Mouse (Mus musculus) MEL (cell line): ENCODE measurements around the gene Fgf23. TPM values are rescaled to one million over a fixed set of nuclear protein-coding genes. Genes with fewer than 3 reads are reported as not detected.

ENCODE experiments used
- DNase-seq: peaks from one replicate; pipeline ENCODE4 v3.0.0; 2011; ENCODE audit warnings: low read depth, low spot score
- H3K27ac ChIP-seq: 2 replicates; pipeline ENCODE4 v1.5.1; 2012; ENCODE audit warnings: low read depth, mild to moderate bottlenecking, control low read depth, low read length, moderate library complexity; ENCODE audit not compliant: control insufficient read depth
- H3K27me3 ChIP-seq, 2 experiments: fragments of 150-350 bp in 1 of 2; sonication (generic) in 1 of 2; 2 replicates each; pipeline ENCODE4 v1.6.1; 2012; ENCODE audit warnings: low read length in 2 of 2, mild to moderate bottlenecking in 2 of 2, improper control_type of control experiment in 1 of 2, moderate library complexity in 1 of 2; ENCODE audit not compliant: insufficient read depth in 2 of 2, control insufficient read depth in 1 of 2
- H3K36me3 ChIP-seq, 2 experiments: 2 replicates each; pipeline ENCODE4 v1.6.1; 2012 to 2014; ENCODE audit warnings: low read length in 2 of 2, improper control_type of control experiment in 1 of 2, inconsistent platforms in 1 of 2, mild to moderate bottlenecking in 1 of 2; ENCODE audit not compliant: insufficient read depth in 2 of 2, control insufficient read depth in 1 of 2
- H3K4me1 ChIP-seq, 2 experiments: fragments of 150-350 bp in 1 of 2; sonication (generic) in 1 of 2; 2 replicates each; pipeline ENCODE4 v1.6.1; 2012; ENCODE audit warnings: low read length in 2 of 2, improper control_type of control experiment in 1 of 2, mild to moderate bottlenecking in 1 of 2; ENCODE audit not compliant: insufficient read depth in 2 of 2, control insufficient read depth in 1 of 2
- H3K4me3 ChIP-seq, 2 experiments: fragments of 150-350 bp in 1 of 2; sonication (generic) in 1 of 2; 2 replicates each; pipeline ENCODE4 v1.5.1; 2012; ENCODE audit warnings: low read depth in 2 of 2, low read length in 2 of 2, mild to moderate bottlenecking in 2 of 2, moderate library complexity in 2 of 2, control low read depth in 1 of 2, improper control_type of control experiment in 1 of 2; ENCODE audit not compliant: control insufficient read depth in 1 of 2, insufficient read depth in 1 of 2
- H3K79me2 ChIP-seq: 2 replicates; pipeline ENCODE4 v1.6.1; 2012; ENCODE audit warnings: mild to moderate bottlenecking, low read length, moderate library complexity; ENCODE audit not compliant: control insufficient read depth, poor library complexity, insufficient read depth
- H3K9ac ChIP-seq: 2 replicates; pipeline ENCODE4 v1.6.1; 2012; ENCODE audit warnings: low read depth, mild to moderate bottlenecking, control low read depth, low read length, moderate library complexity; ENCODE audit not compliant: control insufficient read depth, poor library complexity, severe bottlenecking
- H3K9me3 ChIP-seq: fragments of 150-350 bp; sonication (generic); replicated peaks from 2 replicates; pipeline ENCODE4 v1.6.1; 2012; ENCODE audit warnings: mild to moderate bottlenecking, low read length, improper control_type of control experiment, moderate library complexity; ENCODE audit not compliant: insufficient read depth
- BHLHE40 ChIP-seq: IDR thresholded peaks from 2 replicates; pipeline ENCODE4 v1.6.1; 2012; ENCODE audit warnings: low read depth, mild to moderate bottlenecking, inconsistent platforms, low read length, improper control_type of control experiment, borderline replicate concordance
- CHD2 ChIP-seq: IDR thresholded peaks from 2 replicates; pipeline ENCODE4 v1.6.1; 2011; ENCODE audit warnings: low read length, improper control_type of control experiment
- CTCF ChIP-seq, 3 experiments: IDR thresholded peaks in 2 of 3; conservative IDR thresholded peaks in 1 of 3; 2 replicates each; pipeline ENCODE4 v1.5.1; 2011 to 2012; ENCODE audit warnings: low read length in 3 of 3, low read depth in 2 of 3, mild to moderate bottlenecking in 2 of 3, improper control_type of control experiment in 1 of 3, inconsistent platforms in 1 of 3, mixed read lengths in 1 of 3, moderate library complexity in 1 of 3; ENCODE audit not compliant: control insufficient read depth in 1 of 3, insufficient read depth in 1 of 3, poor library complexity in 1 of 3, severe bottlenecking in 1 of 3
- ELF1 ChIP-seq: IDR thresholded peaks from 2 replicates; pipeline ENCODE4 v1.6.1; 2014; ENCODE audit warnings: low read depth, mild to moderate bottlenecking, inconsistent platforms, low read length, improper control_type of control experiment, moderate library complexity
- JUND ChIP-seq: IDR thresholded peaks from 2 replicates; pipeline ENCODE4 v1.6.1; 2011; ENCODE audit warnings: low read depth, mild to moderate bottlenecking, improper control_type of control experiment, low read length
- MAFK ChIP-seq: IDR thresholded peaks from 2 replicates; pipeline ENCODE4 v1.6.1; 2011; ENCODE audit warnings: low read depth, mild to moderate bottlenecking, low read length, improper control_type of control experiment, borderline replicate concordance
- MAZ ChIP-seq: IDR thresholded peaks from 2 replicates; pipeline ENCODE4 v1.6.1; 2012; ENCODE audit warnings: low read depth, mild to moderate bottlenecking, inconsistent platforms, low read length, improper control_type of control experiment
- MEF2A ChIP-seq: IDR thresholded peaks from 2 replicates; pipeline ENCODE4 v1.6.1; 2014; ENCODE audit warnings: low read depth, mild to moderate bottlenecking, inconsistent platforms, low read length, improper control_type of control experiment; ENCODE audit not compliant: poor library complexity, insufficient replicate concordance, severe bottlenecking; ENCODE audit errors: extremely low read depth
- MYB ChIP-seq: IDR thresholded peaks from 2 replicates; pipeline ENCODE4 v1.6.1; 2011; ENCODE audit warnings: mild to moderate bottlenecking, low read depth, low read length, improper control_type of control experiment
- MYC ChIP-seq: IDR thresholded peaks from 2 replicates; pipeline ENCODE4 v1.6.1; 2011; ENCODE audit warnings: low read depth, mild to moderate bottlenecking, low read length, improper control_type of control experiment, moderate library complexity
- NELFE ChIP-seq: IDR thresholded peaks from 2 replicates; pipeline ENCODE4 v1.6.1; 2011; ENCODE audit warnings: low read depth, low read length, improper control_type of control experiment
- NRF1 ChIP-seq: IDR thresholded peaks from 2 replicates; pipeline ENCODE4 v1.6.1; 2014; ENCODE audit warnings: low read depth, mild to moderate bottlenecking, inconsistent platforms, low read length, improper control_type of control experiment, moderate library complexity; ENCODE audit not compliant: poor library complexity, insufficient read depth, severe bottlenecking
- POLR2AphosphoS2 ChIP-seq: IDR thresholded peaks from 2 replicates; pipeline ENCODE4 v1.6.1; 2011; ENCODE audit warnings: low read length, improper control_type of control experiment
- RAD21 ChIP-seq: IDR thresholded peaks from 2 replicates; pipeline ENCODE4 v1.6.1; 2011; ENCODE audit warnings: mild to moderate bottlenecking, low read depth, low read length, improper control_type of control experiment
- RCOR1 ChIP-seq: IDR thresholded peaks from 2 replicates; pipeline ENCODE4 v1.6.1; 2012; ENCODE audit warnings: low read depth, mild to moderate bottlenecking, inconsistent platforms, low read length, improper control_type of control experiment
- SIN3A ChIP-seq: IDR thresholded peaks from 2 replicates; pipeline ENCODE4 v1.6.1; 2012; ENCODE audit warnings: low read length, improper control_type of control experiment, inconsistent platforms
- SMC3 ChIP-seq: IDR thresholded peaks from 2 replicates; pipeline ENCODE4 v1.6.1; 2011; ENCODE audit warnings: low read depth, low read length, improper control_type of control experiment
- TAL1 ChIP-seq: IDR thresholded peaks from 2 replicates; pipeline ENCODE4 v1.6.1; 2012; ENCODE audit warnings: mild to moderate bottlenecking, inconsistent platforms, low read length, moderate library complexity, mixed read lengths
- TBP ChIP-seq: IDR thresholded peaks from 2 replicates; pipeline ENCODE4 v1.8.0; 2011; ENCODE audit warnings: low read depth, low read length, improper control_type of control experiment
- UBTF ChIP-seq: IDR thresholded peaks from 2 replicates; pipeline ENCODE4 v1.6.1; 2012; ENCODE audit warnings: low read depth, mild to moderate bottlenecking, inconsistent platforms, low read length, improper control_type of control experiment, moderate library complexity, borderline replicate concordance; ENCODE audit not compliant: insufficient read depth
- USF1 ChIP-seq: IDR thresholded peaks from 2 replicates; pipeline ENCODE4 v1.6.1; 2014; ENCODE audit warnings: low read depth, mild to moderate bottlenecking, inconsistent platforms, low read length, improper control_type of control experiment, moderate library complexity
- USF2 ChIP-seq, 2 experiments: IDR thresholded peaks; 2 replicates each; pipeline ENCODE4 v1.6.1; 2011 to 2012; ENCODE audit warnings: improper control_type of control experiment in 2 of 2, low read length in 2 of 2, borderline replicate concordance in 1 of 2, inconsistent platforms in 1 of 2, low read depth in 1 of 2, mild to moderate bottlenecking in 1 of 2; ENCODE audit not compliant: insufficient read depth in 1 of 2
- ZKSCAN1 ChIP-seq: IDR thresholded peaks from 2 replicates; pipeline ENCODE4 v1.6.1; 2012; ENCODE audit warnings: low read depth, mild to moderate bottlenecking, inconsistent platforms, low read length, improper control_type of control experiment, moderate library complexity
- ZNF384 ChIP-seq: IDR thresholded peaks from 2 replicates; pipeline ENCODE4 v1.6.1; 2012; ENCODE audit warnings: low read depth, mild to moderate bottlenecking, inconsistent platforms, low read length, improper control_type of control experiment
- polyA plus RNA-seq, 2 experiments: library from polyadenylated mRNA; stranded (reverse) in 1 of 2; unstranded in 1 of 2; fragments of >175 nt in 1 of 2; fragments of >200 nt in 1 of 2; gene quantifications; 2 replicates each; pipeline versions ENCODE4 v1.2.1 to v1.2.4; 2012; ENCODE audit warnings: low replicate concordance in 2 of 2, low read depth in 1 of 2; ENCODE audit not compliant: insufficient read length in 2 of 2, insufficient read depth in 1 of 2, missing spikeins in 1 of 2
- total RNA-seq: library from RNA; depleted of rRNA; stranded (reverse); fragments of 300-350 nt; gene quantifications from 2 replicates; pipeline ENCODE4 v1.2.3, GENCODE M21; 2012

Gene Fgf23
- total and polyA plus RNA-seq, 3 experiments = not detected

- no peak for DNase-seq
- Histone ChIP-seq H3K4me1 (no peaks in the 10 kb centered on the region), H3K9ac (no peak overlapping the region), H3K4me3 (no peak overlapping the region), H3K36me3 (no peaks in the 10 kb centered on the region), H3K27me3 (no peaks in the 10 kb centered on the region; a peak in 1 of 4 replicates), H3K79me2 (no peaks in the 10 kb centered on the region), H3K27ac (no peak overlapping the region), H3K9me3 (no peaks in the 10 kb centered on the region)
- TF ChIP-seq UBTF (no peak), USF2 (IDR thresholded peaks at IDR 0.05; ENCODE audit: borderline replicate concordance in 1 of 2, insufficient read depth in 1 of 2, low read depth in 1 of 2, low read length in 2 of 2) (no peak), TAL1 (no peak), ELF1 (no peak), CTCF (IDR thresholded peaks at IDR 0.05 in 2 of 3, conservative IDR thresholded peaks at IDR 0.05 in 1 of 3; ENCODE audit: control insufficient read depth in 1 of 3, insufficient read depth in 1 of 3, low read depth in 2 of 3, low read length in 3 of 3, poor library complexity in 1 of 3, severe bottlenecking in 1 of 3) (no peak), MAFK (no peak), TBP (no peak), BHLHE40 (no peak), ZKSCAN1 (no peak), SIN3A (no peak)
Measured at GRCm38 (mm10) chr6:127064815-127065214, 7.9 kb upstream of the Fgf23 start.

DNA sequence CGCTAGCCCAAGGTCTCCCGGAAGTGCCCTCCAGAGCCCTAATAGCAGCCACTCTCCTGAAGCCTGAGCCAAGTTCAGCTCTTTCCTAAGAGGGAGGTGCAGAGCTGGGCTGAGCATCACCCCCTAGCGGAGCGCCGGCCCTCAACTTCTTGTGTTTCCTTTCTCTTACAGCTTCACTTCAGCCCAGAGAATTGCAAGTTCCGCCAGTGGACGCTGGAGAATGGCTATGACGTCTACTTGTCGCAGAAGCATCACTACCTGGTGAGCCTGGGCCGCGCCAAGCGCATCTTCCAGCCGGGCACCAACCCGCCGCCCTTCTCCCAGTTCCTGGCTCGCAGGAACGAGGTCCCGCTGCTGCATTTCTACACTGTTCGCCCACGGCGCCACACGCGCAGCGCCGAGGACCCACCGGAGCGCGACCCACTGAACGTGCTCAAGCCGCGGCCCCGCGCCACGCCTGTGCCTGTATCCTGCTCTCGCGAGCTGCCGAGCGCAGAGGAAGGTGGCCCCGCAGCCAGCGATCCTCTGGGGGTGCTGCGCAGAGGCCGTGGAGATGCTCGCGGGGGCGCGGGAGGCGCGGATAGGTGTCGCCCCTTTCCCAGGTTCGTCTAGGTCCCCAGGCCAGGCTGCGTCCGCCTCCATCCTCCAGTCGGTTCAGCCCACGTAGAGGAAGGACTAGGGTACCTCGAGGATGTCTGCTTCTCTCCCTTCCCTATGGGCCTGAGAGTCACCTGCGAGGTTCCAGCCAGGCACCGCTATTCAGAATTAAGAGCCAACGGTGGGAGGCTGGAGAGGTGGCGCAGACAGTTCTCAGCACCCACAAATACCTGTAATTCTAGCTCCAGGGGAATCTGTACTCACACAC lies 7.4 kb downstream of the Fgf23 start:
- no peak for TF ChIP-seq CHD2
- no peak for TF ChIP-seq CTCF (IDR thresholded peaks at IDR 0.05 in 2 of 3, conservative IDR thresholded peaks at IDR 0.05 in 1 of 3; ENCODE audit: control insufficient read depth in 1 of 3, insufficient read depth in 1 of 3, low read depth in 2 of 3, low read length in 3 of 3, poor library complexity in 1 of 3, severe bottlenecking in 1 of 3)
- no peak for TF ChIP-seq MYC
- TF ChIP-seq MAZ = no peak
- Histone ChIP-seq H3K27me3 (peaks cover 0 to 3% of the 10 kb centered on the region in 2 experiments; a peak in 2 of 4 replicates), H3K9ac (no peak overlapping the region), H3K27ac (no peak overlapping the region), H3K36me3 (no peaks in the 10 kb centered on the region), H3K9me3 (no peaks in the 10 kb centered on the region), H3K4me1 (no peaks in the 10 kb centered on the region), H3K79me2 (no peaks in the 10 kb centered on the region), H3K4me3 (no peak overlapping the region)
- no peak for DNase-seq

GRCm38 (mm10) chr6:127081820-127082219 lies 9.1 kb downstream of the Fgf23 start:
- Histone ChIP-seq H3K36me3 (no peaks in the 10 kb centered on the region), H3K9ac (no peak overlapping the region), H3K4me1 (no peaks in the 10 kb centered on the region), H3K79me2 (no peaks in the 10 kb centered on the region), H3K4me3 (no peak overlapping the region), H3K9me3 (no peaks in the 10 kb centered on the region), H3K27me3 (no peaks in the 10 kb centered on the region), H3K27ac (no peak overlapping the region)
- DNase-seq = no peak
- TF ChIP-seq ZNF384 (no peak), NRF1 (no peak), SMC3 (no peak), JUND (no peak), NELFE (no peak), USF1 (no peak), RCOR1 (no peak), ELF1 (no peak), MYB (no peak), MAFK (no peak), POLR2AphosphoS2 (no peak), CTCF (IDR thresholded peaks at IDR 0.05 in 2 of 3, conservative IDR thresholded peaks at IDR 0.05 in 1 of 3; ENCODE audit: control insufficient read depth in 1 of 3, insufficient read depth in 1 of 3, low read depth in 2 of 3, low read length in 3 of 3, poor library complexity in 1 of 3, severe bottlenecking in 1 of 3) (no peak), MEF2A (no peak), RAD21 (no peak), SIN3A (no peak)
